Mouse (Mus musculus) left cerebral cortex, adult 2 months (tissue): ENCODE data around the gene Art3. TPM values are rescaled to one million over a fixed set of nuclear protein-coding genes. Genes with fewer than 3 reads are reported as not detected.

Source experiments
- DNase-seq, 2 experiments: peaks; one replicate each; pipeline ENCODE4 v3.0.0; 2021 to 2022; ENCODE audit warnings: low spot score in 2 of 2, mixed read lengths in 1 of 2; ENCODE audit errors: extremely low spot score in 1 of 2
- H3K27ac ChIP-seq: fragments of 200-600 bp; 2 replicates; pipeline ENCODE4 v1.8.1; 2022
- H3K4me3 ChIP-seq: fragments of 200-600 bp; 2 replicates; pipeline ENCODE4 v1.8.1; 2022
- CTCF ChIP-seq: fragments of 200-600 bp; IDR thresholded peaks from 2 replicates; pipeline ENCODE4 v1.8.1; 2022; ENCODE audit warnings: antibody characterized with exemption, mild to moderate bottlenecking, moderate library complexity
- intact Hi-C: fragments of 180-260 bp; cut with DNase I; formaldehyde crosslinking; loops from one replicate; pipeline ENCODE4 v1.15.1; 2025
- total RNA-seq, 2 experiments: library from RNA; stranded (reverse); gene quantifications; 2 replicates each; pipeline ENCODE4 v1.2.3; 2021

Gene Art3
- total RNA-seq, 2 experiments from 2014 or later, result 3.8 to 7.5 TPM

DNA sequence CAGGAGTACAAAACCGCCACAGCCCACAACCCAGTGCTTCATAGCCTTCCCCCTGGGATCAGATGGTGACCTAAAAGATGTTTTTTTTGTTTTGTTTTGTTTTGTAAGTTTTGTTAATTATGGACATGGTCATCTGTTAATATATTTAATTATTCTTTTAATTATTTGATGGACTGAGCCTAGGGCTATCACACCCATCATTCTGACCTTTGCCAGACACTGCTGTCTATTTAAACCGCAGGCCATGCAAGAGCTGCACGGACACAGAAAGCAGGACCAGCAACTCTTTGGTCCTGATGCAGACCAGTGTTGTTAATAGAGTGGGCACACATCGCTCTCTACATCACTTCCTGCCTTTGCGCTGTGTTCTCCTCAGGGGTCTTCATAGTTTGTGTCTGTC lies 78.9 kb downstream of the Art3 start:
- no peak overlapping the region for H3K27ac ChIP-seq
- intact Hi-C loops, result no loop called here
- DNase-seq, result no peak
- H3K4me3 ChIP-seq, result no peak overlapping the region
- TF ChIP-seq CTCF, result no peak

DNA sequence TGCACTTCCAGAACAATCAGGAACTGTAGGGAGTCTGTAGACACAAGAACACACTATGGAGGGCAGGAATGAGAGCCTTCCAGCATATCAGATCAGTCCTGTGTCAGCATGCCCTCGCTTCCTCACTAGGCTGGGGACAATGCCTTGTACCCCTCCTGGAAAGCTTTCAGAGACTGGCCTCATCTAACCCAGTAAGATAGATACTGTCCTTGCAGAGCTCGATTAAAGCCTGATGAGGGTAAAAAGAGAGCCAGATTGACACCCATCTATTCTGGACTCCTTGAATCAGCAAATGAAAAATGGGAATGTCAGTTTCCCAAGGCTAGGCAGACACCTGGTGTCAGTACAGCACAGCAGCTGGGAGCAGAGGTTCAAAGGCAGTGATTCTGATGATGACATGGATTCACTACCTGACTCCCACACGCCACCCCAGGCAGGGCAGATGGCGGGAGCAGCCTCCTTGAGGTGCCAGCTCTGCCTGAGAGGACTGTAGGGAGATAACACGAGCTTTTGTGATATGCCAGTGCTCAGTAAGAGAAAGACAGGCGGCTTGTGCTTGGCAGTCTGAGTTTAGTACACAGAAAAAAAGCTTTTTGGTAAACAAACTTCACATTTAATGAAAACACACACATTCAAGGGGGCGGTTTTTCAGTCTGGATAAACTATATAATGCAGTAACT lies 80.0 kb downstream of the Art3 start:
- TF ChIP-seq CTCF, result no peak
- no peak overlapping the region for H3K27ac ChIP-seq
- no peak overlapping the region for H3K4me3 ChIP-seq
- intact Hi-C loops, result no loop called here
- DNase-seq, result no peak

DNA sequence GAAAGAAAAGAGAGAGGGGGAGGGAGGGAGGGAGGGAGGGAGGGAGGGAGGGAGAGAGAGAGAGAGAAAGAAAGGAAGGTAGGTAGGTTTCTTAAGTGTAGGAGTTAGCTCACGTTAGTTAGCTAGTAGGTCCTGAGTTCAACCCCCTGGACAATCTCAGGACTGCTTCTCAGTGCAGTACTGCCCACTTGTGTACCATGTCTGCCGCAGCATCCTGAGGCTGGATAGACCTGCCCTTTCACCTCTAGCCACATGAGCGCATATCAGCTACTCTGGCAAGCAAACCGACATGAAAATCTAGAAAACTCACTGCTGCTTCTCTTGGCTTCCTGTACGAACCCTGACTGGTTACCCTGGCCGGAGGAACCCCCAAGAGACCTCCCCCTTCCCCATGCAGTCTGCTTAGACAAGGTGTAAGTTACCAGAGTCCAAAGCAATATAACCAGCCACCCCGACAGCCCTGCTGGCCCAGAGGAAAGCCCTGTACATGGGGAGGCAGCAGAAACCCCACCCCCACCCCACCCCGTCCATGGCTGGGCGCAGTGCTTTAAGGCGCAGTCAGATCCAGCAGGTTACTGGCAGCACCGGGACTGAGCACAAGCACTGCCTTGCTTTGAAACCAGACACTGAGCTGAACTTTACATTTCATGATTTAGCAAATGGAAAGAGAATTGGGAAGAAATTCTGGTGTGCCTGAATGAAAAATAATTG lies 81.8 kb downstream of the Art3 start:
- no peak for DNase-seq
- no peak overlapping the region for H3K27ac ChIP-seq
- intact Hi-C loops, result no loop called here
- TF ChIP-seq CTCF, result no peak
- no peak overlapping the region for H3K4me3 ChIP-seq

DNA sequence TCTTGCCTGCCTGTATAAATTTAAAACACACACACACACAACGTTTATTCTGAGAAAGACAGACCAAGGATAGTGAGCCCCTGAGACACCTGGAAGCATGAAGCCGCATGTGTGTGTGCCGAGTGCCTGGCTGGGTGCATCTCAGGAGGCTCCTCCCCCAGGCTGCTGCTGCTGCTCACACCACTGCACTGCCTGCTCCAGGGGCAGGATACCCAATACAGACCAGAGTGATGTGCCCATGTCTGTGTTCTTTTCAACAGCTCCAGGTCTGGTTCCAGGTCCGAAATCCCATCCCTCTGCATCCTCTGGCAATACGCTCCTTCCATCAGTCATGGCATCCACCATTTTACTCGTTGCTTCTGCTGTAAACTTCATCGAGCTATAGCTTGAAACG lies 82.4 kb downstream of the Art3 start:
- Histone ChIP-seq H3K27ac (no peak overlapping the region), H3K4me3 (no peak overlapping the region)
- intact Hi-C loops, result no loop called here
- DNase-seq, result no peak
- no peak for TF ChIP-seq CTCF

DNA sequence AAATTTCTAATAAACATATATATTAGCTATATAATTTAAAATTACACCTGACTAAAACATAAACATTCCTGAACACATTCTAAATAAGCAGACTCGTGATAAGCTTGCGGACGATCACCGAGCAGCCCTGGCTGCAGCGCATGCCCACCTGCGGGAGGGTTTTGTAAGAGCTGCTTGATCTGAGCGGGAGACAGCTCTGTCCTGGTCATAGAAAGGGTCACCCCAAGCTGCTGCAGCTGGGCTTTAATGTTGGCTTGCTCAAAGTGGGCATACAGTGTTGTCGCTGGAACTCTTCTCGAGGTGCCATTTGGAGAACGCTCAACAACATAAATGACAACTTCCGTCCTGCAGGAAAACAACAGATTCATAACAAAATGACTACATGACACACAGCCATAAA lies 92.5 kb downstream of the Art3 start:
- intact Hi-C loops, result no loop called here
- no peak for DNase-seq
- no peak overlapping the region for H3K27ac ChIP-seq
- H3K4me3 ChIP-seq, result no peak overlapping the region
- no peak for TF ChIP-seq CTCF

DNA sequence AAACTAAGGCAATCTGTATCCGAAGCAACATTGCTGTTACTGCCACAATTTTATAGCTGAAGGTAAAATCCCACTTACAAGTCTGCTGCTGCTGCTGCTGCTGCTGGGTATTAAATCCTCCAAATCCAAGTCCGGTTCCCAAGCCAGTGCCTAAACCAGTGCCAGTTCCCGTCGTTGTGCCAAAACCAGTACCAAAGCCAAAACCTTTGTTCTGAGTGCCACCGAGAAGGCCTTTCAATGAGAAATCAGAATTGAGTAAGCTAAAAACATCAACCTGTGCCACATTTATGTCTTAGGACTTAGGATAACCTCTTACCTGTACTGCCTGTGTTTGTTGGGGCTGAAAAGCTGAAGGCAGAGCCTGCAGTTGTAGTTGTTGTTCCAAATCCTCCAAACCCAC lies 99.1 kb downstream of the Art3 start:
- H3K4me3 ChIP-seq, result no peak overlapping the region
- H3K27ac ChIP-seq, result no peak overlapping the region

DNA sequence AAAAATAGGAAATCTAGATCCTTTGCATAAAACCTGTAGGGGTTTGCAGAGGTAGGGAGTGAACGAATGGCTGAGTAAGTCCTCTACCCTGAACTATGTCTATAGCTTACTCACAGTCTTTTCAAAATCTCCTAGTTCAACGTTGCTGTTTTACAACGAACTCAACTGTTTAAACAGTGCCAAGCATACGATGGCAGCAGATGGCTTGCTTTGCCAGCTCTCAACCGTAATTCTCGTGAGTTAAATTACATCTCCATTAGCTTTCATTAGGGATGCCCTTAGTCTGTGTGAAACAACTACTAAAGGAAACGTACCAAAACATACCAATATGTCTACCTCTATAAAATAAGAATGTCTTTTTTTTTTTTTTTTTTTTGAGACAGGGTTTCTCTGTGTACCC lies 100.0 kb downstream of the Art3 start:
- no peak overlapping the region for H3K4me3 ChIP-seq
- intact Hi-C loops, result no loop called here
- TF ChIP-seq CTCF, result no peak
- H3K27ac ChIP-seq, result no peak overlapping the region
- DNase-seq, result no peak

More for the DNA sequence above, 99.1 kb downstream of the Art3 start:
- no peak for TF ChIP-seq CTCF
- intact Hi-C loops, result no loop called here
- DNase-seq, result no peak

DNA sequence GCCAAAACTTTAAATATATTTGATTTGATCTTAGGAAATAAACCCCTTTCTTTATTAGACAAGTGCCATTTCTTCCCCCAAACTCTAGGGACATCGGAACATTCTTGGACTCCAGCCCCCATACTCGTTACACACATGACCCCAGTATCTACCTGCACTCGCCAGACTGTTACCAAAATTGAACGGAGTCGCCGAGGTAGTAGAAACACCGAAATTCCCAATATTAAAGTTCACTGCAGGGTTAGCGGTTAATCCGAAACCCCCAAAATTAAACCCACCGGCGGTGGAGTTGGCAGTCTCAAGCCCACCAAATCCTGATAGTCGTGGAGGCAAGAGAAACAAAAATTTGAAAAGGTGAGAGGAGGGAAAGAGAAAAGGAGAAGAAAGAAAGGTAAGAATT lies 102.4 kb downstream of the Art3 start:
- TF ChIP-seq CTCF, result no peak
- no peak for DNase-seq
- intact Hi-C loops, result loop anchor here (1.0 kb wide), 1 partner anchor 71 kb away; no protein-coding TSS in a partner anchor
- Histone ChIP-seq H3K4me3 (peak overlapping the region; percentile 84), H3K27ac (peak overlapping the region; percentile 85)

DNA sequence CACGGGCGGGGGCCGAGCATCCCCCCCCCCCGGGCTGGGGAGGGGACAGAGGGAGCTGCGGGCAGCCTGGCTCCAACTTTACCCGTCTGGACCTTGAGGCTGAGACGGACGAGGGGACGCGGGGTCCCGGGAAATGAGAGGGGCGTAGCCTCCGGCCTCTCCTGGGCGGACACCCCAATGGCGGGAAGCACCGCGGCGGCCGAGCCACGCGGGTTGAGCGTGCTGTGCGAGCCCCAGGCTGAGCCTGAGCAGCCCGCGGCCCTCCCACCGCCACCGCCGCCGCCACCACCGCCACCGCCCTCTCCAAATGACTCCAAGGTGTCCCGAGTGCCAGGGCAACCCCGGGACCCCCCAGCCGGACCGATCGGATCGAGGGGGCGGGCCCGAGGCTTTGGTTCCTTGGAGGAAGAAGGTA lies 103.0 kb downstream of the Art3 start:
- H3K27ac ChIP-seq, result peak overlapping the region; percentile 85
- peak overlapping the region; percentile 84 for H3K4me3 ChIP-seq
- no peak for TF ChIP-seq CTCF
- intact Hi-C loops, result loop anchor here (1.0 kb wide), 1 partner anchor 71 kb away; no protein-coding TSS in a partner anchor
- no peak for DNase-seq

DNA sequence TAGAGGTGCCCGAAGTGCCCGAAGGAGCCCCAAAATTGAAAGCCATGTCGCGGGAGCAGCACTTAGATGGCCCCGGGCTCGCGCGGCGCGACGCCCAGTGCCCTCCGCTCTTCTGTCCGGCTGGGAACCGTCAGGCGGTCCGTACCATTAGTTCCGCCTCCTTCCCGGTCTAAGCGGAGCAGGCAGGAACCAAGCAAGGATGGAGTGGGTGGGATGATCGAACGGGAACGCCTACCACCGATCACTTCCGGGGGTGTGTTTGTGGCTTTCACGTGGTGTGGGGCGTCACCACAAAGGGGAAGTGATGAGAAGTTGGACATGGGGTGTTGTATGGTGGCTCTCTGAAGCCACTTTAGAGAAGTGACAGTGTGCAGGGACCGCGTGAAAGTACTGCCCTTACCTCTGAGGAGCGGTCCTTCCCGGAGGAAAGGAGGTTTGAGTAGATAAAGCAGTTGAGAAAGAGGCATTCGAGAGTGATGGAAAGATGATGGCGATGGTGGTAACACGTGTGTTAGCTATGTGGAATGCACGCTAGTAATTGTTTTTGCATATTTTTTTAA lies 103.5 kb downstream of the Art3 start, which contains the start of gene Nup54:
Gene Nup54, minus strand, starts transcription at position 195 of the 560 bp plus-strand sequence.
- intact Hi-C loops, result no loop called here
- no peak for TF ChIP-seq CTCF
- H3K4me3 ChIP-seq, result peak within 1 kb of the TSS; percentile 84
- H3K27ac ChIP-seq, result peak within 1 kb of the TSS; percentile 85
- DNase-seq, result peak; percentile 94 to 95

DNA sequence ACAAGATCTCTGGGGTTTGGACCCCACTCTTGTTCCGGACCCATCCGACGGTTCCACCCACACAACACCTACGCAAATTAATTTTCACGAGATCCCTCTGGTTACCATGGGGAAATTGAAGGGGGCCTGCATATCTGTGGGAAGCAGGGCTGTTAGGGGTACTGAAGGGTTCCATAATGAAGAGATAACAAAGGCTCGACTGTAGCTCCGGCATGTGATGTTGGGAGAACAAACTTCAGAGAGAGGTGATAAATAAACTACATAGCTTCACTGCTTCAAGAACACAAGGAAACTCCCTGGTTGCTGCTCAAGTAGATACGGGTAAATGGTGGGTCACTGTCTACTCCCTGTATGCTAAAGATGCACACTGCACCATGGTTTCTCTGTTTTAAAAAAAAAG lies 106.9 kb downstream of the Art3 start:
- no peak for TF ChIP-seq CTCF
- no peak overlapping the region for H3K27ac ChIP-seq
- intact Hi-C loops, result no loop called here
- no peak for DNase-seq
- H3K4me3 ChIP-seq, result no peak overlapping the region

DNA sequence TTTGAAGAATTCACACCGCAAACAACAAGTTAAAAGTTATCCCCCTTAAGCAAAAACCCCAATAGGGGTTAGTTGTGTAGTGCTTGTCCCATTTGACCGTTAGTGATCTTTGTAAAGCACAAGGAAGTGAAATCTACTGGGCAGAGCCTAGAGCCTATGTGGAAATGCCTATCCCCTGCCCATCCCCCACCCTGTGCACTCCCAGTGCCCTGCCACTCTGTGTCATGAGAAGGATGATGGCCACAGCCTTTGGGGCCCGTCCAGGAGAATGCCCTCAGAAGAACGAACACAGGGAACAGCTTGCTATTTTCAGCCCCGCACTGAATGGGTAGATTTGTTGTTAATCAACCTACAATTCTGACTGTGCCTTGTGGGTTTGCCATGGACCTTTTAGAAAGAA lies 109.9 kb downstream of the Art3 start:
- H3K27ac ChIP-seq, result no peak overlapping the region
- DNase-seq, result no peak
- H3K4me3 ChIP-seq, result no peak overlapping the region
- TF ChIP-seq CTCF, result no peak
- intact Hi-C loops, result no loop called here
